Mouse (Mus musculus) granulocyte monocyte progenitor cell, adult 5-6 weeks (primary cell): ENCODE measurements around the gene Dab2ip. TPM values are rescaled to one million over a fixed set of nuclear protein-coding genes. Genes with fewer than 3 reads are reported as not detected.
A peak's percentile ranks its signal among the peaks of the same experiment; 100 is the strongest.

Experiments
- ATAC-seq: replicated peaks from 2 replicates; pipeline ENCODE4 v1.8.0; 2016; ENCODE audit warnings: mild to moderate bottlenecking, moderate TSS enrichment, inconsistent platforms; ENCODE audit not compliant: poor library complexity, severe bottlenecking
- total RNA-seq, 2 experiments: library from RNA; stranded (forward) in 1 of 2; stranded (reverse) in 1 of 2; fragments of 200-712, 200-1000 nt in 1 of 2; fragments of >200 nt in 1 of 2; fragmentation: Nextera tagmentation in 1 of 2; gene quantifications; 2 replicates each; pipeline ENCODE4 v1.2.3; 2014 to 2017

The Dab2ip gene
- total RNA-seq, 2 experiments from 2014 or later = 3.6 to 3.9 TPM

- peak; percentile 76 for ATAC-seq
These were observed 173.8 kb downstream of the Dab2ip start for GRCm38 (mm10) chr2:35731671-35732449.

GRCm38 (mm10) chr2:35735001-35735400 lies 176.9 kb downstream of the Dab2ip start:
- no peak for ATAC-seq

- no peak for ATAC-seq
These were observed 178.0 kb downstream of the Dab2ip start for GRCm38 (mm10) chr2:35736061-35736460.

- no peak for ATAC-seq
These were observed 179.5 kb downstream of the Dab2ip start for GRCm38 (mm10) chr2:35737467-35738027.

- no peak for ATAC-seq
These were observed 181.7 kb downstream of the Dab2ip start for GRCm38 (mm10) chr2:35739669-35740254.

GRCm38 (mm10) chr2:35745876-35746275 lies 187.8 kb downstream of the Dab2ip start:
- ATAC-seq = no peak

GRCm38 (mm10) chr2:35746638-35747037 lies 188.6 kb downstream of the Dab2ip start:
- ATAC-seq = no peak

GRCm38 (mm10) chr2:35747371-35748035 lies 189.4 kb downstream of the Dab2ip start:
- ATAC-seq = no peak

GRCm38 (mm10) chr2:35750533-35751141 lies 192.6 kb downstream of the Dab2ip start:
- no peak for ATAC-seq

- ATAC-seq = no peak
These were observed 193.9 kb downstream of the Dab2ip start for GRCm38 (mm10) chr2:35751781-35752505.

- ATAC-seq = peak; percentile 98
These were observed 198.4 kb downstream of the Dab2ip start for GRCm38 (mm10) chr2:35756467-35756866.

GRCm38 (mm10) chr2:35760352-35760751 lies 202.3 kb downstream of the Dab2ip start:
- no peak for ATAC-seq

- no peak for ATAC-seq
These were observed 202.8 kb downstream of the Dab2ip start for GRCm38 (mm10) chr2:35760867-35761266.

- ATAC-seq = no peak
These were observed 203.4 kb downstream of the Dab2ip start for GRCm38 (mm10) chr2:35761458-35761857.

GRCm38 (mm10) chr2:35763818-35764217 lies 205.8 kb downstream of the Dab2ip start:
- ATAC-seq = no peak

- no peak for ATAC-seq
These were observed 206.3 kb downstream of the Dab2ip start for GRCm38 (mm10) chr2:35764328-35764727.

- no peak for ATAC-seq
These were observed 209.9 kb downstream of the Dab2ip start for GRCm38 (mm10) chr2:35767834-35768537.

GRCm38 (mm10) chr2:35768538-35769238 lies 210.6 kb downstream of the Dab2ip start:
- no peak for ATAC-seq

GRCm38 (mm10) chr2:35769398-35769797 lies 211.3 kb downstream of the Dab2ip start:
- ATAC-seq = no peak
